Mouse (Mus musculus): ENCODE results near the gene Nnat. TPM values are rescaled to one million over a fixed set of nuclear protein-coding genes. Genes with fewer than 3 reads are reported as not detected.
"Not testable (repeated sequence)": the region's sequence is repeated elsewhere in the genome, so short reads cannot be mapped to it uniquely, and the experiment has no call there.

The Nnat gene
- polyA plus RNA-seq, 1 experiment from 2014 or later: 993 TPM

DNA sequence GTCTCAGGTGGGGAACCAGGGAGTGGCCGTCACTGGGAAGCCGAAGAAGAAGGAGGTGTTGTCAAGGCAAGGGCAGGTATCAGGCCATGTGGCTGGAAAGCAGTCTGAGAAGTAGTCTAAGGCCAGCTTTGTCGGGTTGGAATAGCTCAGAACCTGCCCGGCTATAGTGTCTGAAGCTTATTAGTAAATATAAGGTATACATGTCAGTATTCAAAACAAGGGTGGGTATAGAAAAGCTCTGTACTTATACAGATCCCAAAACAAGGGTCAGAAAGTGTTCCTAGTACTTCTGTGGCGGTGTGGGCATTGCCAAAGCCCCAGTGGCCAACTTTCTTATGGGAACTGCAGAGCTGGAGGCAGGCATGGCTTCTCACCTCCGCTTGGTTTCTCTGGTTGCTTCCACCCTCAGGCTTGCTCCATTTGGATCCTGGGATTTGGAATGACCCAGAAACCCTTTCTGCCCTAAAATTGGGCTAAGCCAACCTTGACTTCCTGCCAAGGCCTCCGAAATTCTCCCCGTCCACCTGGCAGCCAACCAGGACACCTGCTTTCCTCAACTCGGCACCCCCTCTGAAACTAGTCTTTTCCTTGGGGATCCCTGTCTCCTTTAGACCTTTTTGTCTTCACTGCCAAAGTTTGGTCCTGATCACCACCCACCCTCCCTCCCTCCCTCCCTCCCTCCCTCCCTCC is 10.1 kb downstream of the Nnat start:
- 62% methylated on average over 9 of the region's 9 CpGs for WGBS
- ATAC-seq (ENCODE audit: low FRiP score, low read depth): no peak

DNA sequence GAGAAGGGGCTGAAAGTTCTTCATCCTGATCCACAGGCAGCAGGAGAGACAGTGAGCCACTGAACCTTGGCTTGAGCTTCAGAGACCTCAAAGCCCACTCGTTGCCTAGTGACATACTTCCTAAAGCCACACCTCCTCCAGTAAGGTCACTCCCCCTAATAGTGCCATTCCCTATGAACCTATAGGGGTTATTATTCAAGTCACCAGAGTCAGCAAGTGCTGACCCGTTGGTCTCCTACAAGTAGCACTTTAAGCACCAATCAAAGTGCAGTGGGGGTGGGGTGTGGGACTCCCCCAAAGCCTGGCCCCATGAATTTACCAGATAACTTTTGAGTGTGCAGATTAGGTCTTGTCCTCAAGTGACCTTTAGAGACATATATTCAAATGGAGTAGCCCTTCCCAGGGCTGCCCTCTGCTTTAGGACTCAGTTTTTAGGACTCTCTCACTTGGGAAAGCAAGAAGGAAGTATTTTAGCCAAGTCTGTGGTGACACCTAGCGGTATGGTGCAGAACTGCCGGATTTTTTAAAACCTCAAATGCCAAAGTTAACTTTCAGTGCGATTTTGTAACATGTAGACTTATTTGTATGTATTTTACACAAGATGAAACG is 11.4 kb downstream of the Nnat start, which contains the start of gene Blcap:
TSS of gene Blcap (minus strand) at position 51 of the 609 bp plus-strand sequence.
- 5% methylated on average over 6 of the region's 6 CpGs for WGBS

More for the DNA sequence above, 10.1 kb downstream of the Nnat start:
- Histone ChIP-seq H3K9ac (no peak overlapping the region), H3K36me3 (no peaks in the 10 kb centered on the region), H3K27me3 (no peaks in the 10 kb centered on the region), H3K4me2 (replicated peaks) (no peak overlapping the region), H3K4me3 (no peak overlapping the region), H3K4me1 (peaks cover 19% of the 10 kb centered on the region), H3K9me3 (no peaks in the 10 kb centered on the region), H3K27ac (no peak overlapping the region)

DNA sequence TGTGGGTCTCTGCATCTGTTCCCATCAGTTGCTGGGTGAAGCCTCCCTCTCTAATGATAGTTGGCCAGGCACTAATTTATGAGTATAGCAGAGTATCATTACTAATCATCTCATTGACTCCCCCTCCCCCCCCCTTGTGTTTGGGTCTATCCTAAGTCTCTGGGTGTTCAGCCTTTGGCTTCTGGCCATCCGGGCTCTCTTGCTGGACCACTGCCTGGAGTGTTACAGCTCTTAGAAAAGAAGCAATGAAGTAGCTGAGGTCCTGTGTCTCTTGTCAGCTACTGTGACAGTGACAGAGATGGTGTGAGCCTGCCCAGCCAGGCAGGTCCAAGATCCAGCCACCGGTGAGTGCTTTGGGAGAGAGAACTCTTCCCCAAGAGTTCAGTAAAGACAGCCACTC is 12.9 kb downstream of the Nnat start:
- H3K4me1 ChIP-seq: 0 out of 2 replicates have a peak, but pooled peaks cover 4% of the 10 kb centered on the region
- H3K27ac ChIP-seq: no peak overlapping the region
- 74% methylated on average over 2 of the region's 2 CpGs for WGBS
- no peak overlapping the region for H3K4me3 ChIP-seq
- H3K27me3 ChIP-seq: no peaks in the 10 kb centered on the region
- H3K36me3 ChIP-seq: no peaks in the 10 kb centered on the region
- no peak overlapping the region for H3K4me2 ChIP-seq (replicated peaks)
- no peaks in the 10 kb centered on the region for H3K9me3 ChIP-seq
- no peak overlapping the region for H3K9ac ChIP-seq
- ATAC-seq (ENCODE audit: low FRiP score, low read depth): no peak

More for the DNA sequence above, 11.4 kb downstream of the Nnat start, which contains the start of gene Blcap:
- H3K27ac ChIP-seq: no peak within 1 kb of the TSS
- H3K9ac ChIP-seq: peak within 1 kb of the TSS; percentile 19; the same call in 1 of the 2 replicates
- no peaks in the 10 kb centered on the region for H3K36me3 ChIP-seq
- no peaks in the 10 kb centered on the region for H3K27me3 ChIP-seq
- no peaks in the 10 kb centered on the region for H3K9me3 ChIP-seq
- peaks cover 13% of the 10 kb centered on the region for H3K4me1 ChIP-seq
- H3K4me3 ChIP-seq: no peak within 1 kb of the TSS
- ATAC-seq (ENCODE audit: low FRiP score, low read depth): peak; percentile 44; the same call in 1 of the 2 replicates
- H3K4me2 ChIP-seq (replicated peaks): no peak within 1 kb of the TSS

DNA sequence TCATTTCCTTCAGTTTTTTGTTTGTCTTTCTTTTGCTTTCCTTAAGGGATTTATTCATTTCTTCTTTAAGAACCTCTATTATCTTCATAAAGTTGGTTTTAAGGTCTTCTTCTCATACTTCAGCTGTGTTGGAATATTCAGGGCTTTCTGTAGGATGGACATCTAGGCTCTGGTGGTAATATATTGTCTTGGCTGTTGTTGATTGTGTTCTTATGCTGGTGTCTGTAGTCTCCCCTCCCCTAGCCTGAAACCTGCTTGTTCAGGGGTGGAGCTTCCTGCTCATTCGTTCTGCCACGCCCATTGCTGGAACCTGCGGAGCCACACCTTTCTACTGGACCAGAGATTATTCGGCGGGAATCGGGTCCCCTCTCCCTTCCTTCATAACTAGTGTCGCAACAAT is 25.5 kb downstream of the Nnat start:
- H3K9me3 ChIP-seq; H3K27ac ChIP-seq; H3K4me3 ChIP-seq; ATAC-seq (ENCODE audit: low FRiP score, low read depth); H3K27me3 ChIP-seq; H3K4me1 ChIP-seq; H3K36me3 ChIP-seq; H3K4me2 ChIP-seq (replicated peaks); H3K9ac ChIP-seq: not testable (repeated sequence)
- 25% methylated on average over 7 of the region's 7 CpGs for WGBS

DNA sequence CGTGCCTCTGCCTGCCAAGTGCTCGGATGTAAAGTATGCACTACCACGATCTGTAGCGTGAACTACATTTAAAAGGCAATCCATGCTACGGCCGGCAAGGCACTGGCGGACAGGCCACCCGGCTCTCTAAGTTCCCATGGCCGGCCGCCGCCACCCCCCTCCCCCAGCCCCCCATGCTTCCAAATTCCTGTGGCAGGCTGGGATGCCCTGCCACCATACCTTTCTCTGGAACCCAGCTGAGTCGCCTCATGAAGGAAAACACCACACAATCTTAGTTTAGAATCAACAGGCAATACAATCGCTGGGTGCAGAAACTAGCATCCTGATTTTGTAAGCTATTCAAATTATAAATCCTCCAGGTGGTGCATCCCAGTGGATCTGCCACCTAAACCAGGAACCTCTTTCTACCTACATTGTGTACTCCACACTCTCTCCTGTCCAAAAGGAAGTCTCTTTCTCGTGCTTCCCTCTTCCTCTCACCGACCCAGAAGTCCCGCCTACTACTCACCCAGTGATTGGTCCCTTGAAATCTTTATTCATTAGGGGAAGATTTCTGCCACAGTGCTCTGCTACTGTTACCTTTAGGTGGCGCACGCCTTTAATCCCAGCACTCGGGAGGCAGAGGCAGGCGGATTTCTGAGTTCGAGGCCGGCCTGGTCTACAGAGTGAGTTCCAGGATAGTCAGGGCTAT is 37.1 kb downstream of the Nnat start:
- ATAC-seq (ENCODE audit: low FRiP score, low read depth): no peak
- peak overlapping the region; percentile 19; the same call in 1 of the 2 replicates for H3K4me2 ChIP-seq (replicated peaks)

GRCm38 (mm10) chr2:157601435-157601839 is 41.6 kb downstream of the Nnat start:
- Histone ChIP-seq H3K4me2 (replicated peaks) (no peak overlapping the region), H3K4me1 (0 out of 2 replicates have a peak, but pooled peaks cover 4% of the 10 kb centered on the region), H3K27ac (no peak overlapping the region), H3K9me3 (no peaks in the 10 kb centered on the region), H3K27me3 (peaks cover 12% of the 10 kb centered on the region), H3K9ac (no peak overlapping the region), H3K36me3 (no peaks in the 10 kb centered on the region), H3K4me3 (no peak overlapping the region)
- ATAC-seq (ENCODE audit: low FRiP score, low read depth): no peak
- WGBS: 73% methylated on average over 6 of the region's 6 CpGs

More for the DNA sequence above, 37.1 kb downstream of the Nnat start:
- Histone ChIP-seq H3K27ac (no peak overlapping the region), H3K4me1 (no peaks in the 10 kb centered on the region), H3K36me3 (no peaks in the 10 kb centered on the region), H3K9ac (no peak overlapping the region), H3K4me3 (peak overlapping the region; percentile 7; the same call in 1 of the 2 replicates), H3K27me3 (no peaks in the 10 kb centered on the region), H3K9me3 (no peaks in the 10 kb centered on the region)
- WGBS: 62% methylated on average over 22 of the region's 22 CpGs

DNA sequence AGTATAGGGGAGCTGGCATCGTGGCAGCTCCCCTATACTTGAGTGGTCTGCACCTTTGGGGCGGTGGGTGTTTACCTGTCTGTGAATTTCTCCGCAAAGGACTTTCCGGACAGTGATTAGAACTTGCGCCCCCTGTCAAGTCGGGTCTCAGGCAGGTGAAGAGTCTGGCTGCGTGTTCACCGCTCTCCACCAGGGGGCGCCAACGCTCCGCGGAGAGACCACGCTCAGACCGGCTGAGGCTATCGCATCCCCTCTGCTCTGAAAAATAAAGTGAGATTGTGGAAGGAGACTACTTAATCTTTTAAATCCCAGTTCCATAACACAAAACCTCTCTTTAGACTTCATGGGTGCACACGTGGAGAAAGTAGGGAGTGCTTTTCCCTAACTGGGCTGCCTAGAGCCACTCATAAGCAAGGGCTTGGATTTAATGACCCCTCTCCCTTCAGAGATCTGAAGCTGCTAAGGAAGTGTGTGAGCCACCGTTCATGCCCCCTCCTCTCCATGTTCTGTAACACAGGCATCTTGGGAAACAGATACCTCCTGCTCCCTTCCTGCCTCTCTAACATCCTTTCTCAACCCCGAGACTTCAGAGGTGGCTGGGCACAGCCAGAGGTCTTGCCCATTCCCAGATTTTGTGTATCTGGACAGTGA is 45.3 kb downstream of the Nnat start:
- H3K4me1 ChIP-seq: peaks cover 11% of the 10 kb centered on the region
- H3K9me3 ChIP-seq: no peaks in the 10 kb centered on the region
- WGBS: 5% methylated on average over 18 of the region's 18 CpGs
- no peak overlapping the region for H3K4me2 ChIP-seq (replicated peaks)
- ATAC-seq (ENCODE audit: low FRiP score, low read depth): 0 out of 2 replicates have a peak, but pooled peaks have one; percentile 42
- no peak overlapping the region for H3K27ac ChIP-seq
- H3K36me3 ChIP-seq: no peaks in the 10 kb centered on the region
- H3K9ac ChIP-seq: no peak overlapping the region
- H3K4me3 ChIP-seq: no peak overlapping the region
- H3K27me3 ChIP-seq: peaks cover 14% of the 10 kb centered on the region

GRCm38 (mm10) chr2:157607542-157608236 is 47.8 kb downstream of the Nnat start:
- Histone ChIP-seq H3K36me3 (no peaks in the 10 kb centered on the region), H3K4me3 (no peak overlapping the region), H3K4me2 (replicated peaks) (no peak overlapping the region), H3K4me1 (peaks cover 11% of the 10 kb centered on the region), H3K27me3 (peaks cover 14% of the 10 kb centered on the region), H3K9me3 (no peaks in the 10 kb centered on the region), H3K9ac (no peak overlapping the region), H3K27ac (no peak overlapping the region)
- ATAC-seq (ENCODE audit: low FRiP score, low read depth): peak; percentile 51; the same call in 1 of the 2 replicates
- WGBS: 44% methylated on average over 9 of the region's 9 CpGs

DNA sequence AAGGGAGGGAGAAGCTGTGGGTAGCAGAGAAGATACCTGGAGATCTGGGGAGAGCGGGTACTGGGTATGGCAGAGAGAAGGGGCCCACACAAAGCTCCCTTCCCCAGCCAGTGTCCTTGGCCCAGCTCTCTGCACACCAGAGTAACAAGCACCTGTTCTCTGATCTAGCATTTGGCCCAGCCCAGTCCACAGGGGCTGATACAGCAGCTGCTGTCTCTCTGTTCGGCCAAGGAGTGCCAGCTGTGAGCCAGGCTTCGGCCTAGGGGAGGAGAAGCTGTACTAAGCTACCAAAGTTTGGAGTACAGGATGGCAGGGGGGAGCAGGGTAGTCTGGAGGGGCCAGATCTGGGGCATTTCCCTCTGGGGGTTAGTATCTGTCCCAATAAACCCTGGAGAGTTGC is 51.9 kb downstream of the Nnat start:
- 59% methylated on average over 3 of the region's 3 CpGs for WGBS
- H3K9ac ChIP-seq: no peak overlapping the region
- ATAC-seq (ENCODE audit: low FRiP score, low read depth): no peak
- no peak overlapping the region for H3K27ac ChIP-seq
- peaks cover 11% of the 10 kb centered on the region for H3K27me3 ChIP-seq
- no peaks in the 10 kb centered on the region for H3K9me3 ChIP-seq
- H3K4me3 ChIP-seq: no peak overlapping the region
- H3K4me1 ChIP-seq: peaks cover 7% of the 10 kb centered on the region
- H3K36me3 ChIP-seq: no peaks in the 10 kb centered on the region
- no peak overlapping the region for H3K4me2 ChIP-seq (replicated peaks)
